Mouse (Mus musculus): Measurements from ENCODE around the gene Akr7a5.

The Akr7a5 gene

DNA sequence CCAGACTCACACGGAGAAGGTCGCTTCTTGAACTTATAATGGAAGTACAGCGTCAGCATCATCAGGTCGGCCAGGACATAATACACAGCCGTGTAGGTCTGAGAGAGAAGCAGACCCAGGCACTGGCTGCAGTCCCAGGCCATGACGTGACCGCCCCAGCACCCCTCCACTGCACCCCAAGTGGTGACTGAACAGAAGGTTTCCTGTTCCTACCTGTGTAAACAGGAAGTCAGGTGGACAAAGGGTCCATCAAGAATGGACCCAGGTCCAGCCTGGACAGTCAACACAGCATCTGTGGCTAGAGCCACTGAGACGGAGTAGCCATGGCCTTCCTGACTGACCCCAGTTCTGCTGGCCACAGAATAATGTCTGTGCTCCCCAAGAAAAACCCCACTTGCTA lies 8.8 kb upstream of the Akr7a5 start:
- DNase-seq = no peak

- no peak for DNase-seq
Observed at GRCm38 (mm10) chr4:139302241-139302640, 8.3 kb upstream of the Akr7a5 start.

DNA sequence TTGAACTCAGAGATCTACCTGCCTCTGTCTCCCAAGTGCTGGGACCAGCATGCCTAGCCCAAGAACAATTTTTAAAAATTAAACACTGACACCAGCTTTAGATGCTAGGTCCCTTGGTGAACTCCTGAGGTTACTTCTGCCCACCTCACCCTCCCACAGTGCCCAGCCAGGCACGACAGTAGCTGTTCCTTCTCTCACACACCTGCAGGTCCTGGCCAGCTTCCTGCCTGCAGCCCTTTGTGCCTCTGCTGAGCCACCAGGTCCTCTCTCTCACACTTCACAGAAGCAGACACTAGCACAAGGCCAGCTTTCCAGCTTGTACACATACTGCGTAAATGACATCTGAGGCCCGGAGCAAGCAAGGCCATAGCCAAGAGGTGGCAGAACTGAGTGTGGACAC lies 5.0 kb upstream of the Akr7a5 start:
- no peak for DNase-seq

DNA sequence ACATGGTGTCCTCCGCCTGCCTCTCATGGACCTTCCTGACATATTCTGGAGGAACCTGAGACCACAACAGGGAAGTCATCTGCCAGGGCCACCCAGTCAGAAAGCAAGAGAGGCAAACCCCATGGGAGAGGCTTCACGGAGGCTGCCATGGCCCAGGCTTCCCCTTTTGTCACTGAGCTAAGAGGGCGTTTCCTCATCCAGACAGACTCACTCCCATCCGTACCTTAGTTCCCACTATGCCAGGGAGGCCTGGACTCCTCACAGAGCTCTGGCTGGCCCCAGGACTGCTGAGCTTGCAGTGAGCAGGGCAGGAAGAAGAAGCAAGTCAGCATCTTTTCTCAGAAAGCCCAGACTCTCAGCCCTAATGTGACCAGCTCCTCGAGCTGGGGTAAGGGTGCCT lies 2.6 kb upstream of the Akr7a5 start:
- no peak for DNase-seq

DNA sequence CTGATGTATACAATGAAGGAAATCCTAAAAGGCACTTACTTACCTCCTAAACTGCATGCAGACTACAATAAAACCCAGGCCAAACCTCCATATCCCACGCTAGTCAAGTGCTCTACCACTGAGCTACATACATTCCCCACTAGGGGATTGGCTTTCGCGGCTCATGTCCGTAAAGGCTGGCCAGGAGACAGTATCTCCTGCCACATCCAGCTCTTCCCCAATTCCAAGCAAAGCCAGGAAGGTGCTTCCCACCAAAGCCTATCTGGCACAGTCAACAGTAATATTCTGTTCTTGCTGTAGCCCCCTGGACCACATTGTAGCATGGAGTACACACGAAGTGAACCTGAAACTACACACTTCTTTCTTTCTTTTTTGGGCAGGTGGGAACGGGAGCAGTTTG lies 893 bp upstream of the Akr7a5 start:
- DNase-seq = no peak

DNA sequence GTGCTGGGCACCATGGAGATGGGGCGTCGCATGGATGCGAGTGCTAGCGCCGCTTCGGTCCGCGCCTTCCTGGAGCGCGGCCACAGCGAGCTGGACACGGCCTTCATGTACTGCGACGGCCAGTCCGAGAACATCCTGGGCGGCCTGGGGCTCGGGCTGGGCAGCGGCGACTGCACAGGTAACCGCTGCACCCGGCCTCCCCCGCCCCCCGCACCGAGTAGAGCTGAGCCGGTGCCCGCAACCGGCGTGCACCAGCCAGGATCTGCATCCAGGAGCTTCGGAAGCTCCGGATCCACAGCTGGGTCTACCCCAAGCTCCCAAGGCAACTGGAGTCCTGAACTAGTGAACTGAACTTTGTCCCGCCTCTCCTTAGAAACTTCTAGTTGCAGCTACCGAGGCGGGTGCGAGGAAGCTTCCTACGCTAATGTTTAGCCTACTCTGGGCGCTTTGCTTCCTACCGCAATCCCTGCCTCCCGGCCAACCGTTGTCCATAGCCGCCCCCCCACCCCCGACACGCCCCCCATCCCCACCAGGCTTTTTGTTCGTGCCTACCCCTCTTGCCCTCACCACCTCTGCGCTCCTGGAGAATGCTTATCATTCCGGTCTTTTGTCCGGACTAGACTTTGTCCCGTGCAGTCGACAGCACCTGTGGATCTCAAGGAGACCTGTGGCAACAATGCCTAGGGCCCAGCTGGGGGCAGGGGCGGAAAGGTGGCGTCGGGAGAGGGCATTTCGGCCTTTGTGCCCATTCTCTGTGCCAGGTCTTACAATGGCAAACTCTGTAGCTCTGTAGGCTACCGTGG lies 556 bp downstream of the Akr7a5 start:
- no peak for DNase-seq

- no peak for DNase-seq
Observed at GRCm38 (mm10) chr4:139311707-139312106, 1.2 kb downstream of the Akr7a5 start.

- peak; percentile 54 for DNase-seq
Observed at GRCm38 (mm10) chr4:139312632-139313031, 2.1 kb downstream of the Akr7a5 start.

GRCm38 (mm10) chr4:139318449-139318848 lies 7.9 kb downstream of the Akr7a5 start:
- DNase-seq = no peak

GRCm38 (mm10) chr4:139319740-139320139 lies 9.2 kb downstream of the Akr7a5 start:
- no peak for DNase-seq

- DNase-seq = peak; percentile 89
Observed at GRCm38 (mm10) chr4:139330605-139331004, 20.1 kb downstream of the Akr7a5 start.

DNA sequence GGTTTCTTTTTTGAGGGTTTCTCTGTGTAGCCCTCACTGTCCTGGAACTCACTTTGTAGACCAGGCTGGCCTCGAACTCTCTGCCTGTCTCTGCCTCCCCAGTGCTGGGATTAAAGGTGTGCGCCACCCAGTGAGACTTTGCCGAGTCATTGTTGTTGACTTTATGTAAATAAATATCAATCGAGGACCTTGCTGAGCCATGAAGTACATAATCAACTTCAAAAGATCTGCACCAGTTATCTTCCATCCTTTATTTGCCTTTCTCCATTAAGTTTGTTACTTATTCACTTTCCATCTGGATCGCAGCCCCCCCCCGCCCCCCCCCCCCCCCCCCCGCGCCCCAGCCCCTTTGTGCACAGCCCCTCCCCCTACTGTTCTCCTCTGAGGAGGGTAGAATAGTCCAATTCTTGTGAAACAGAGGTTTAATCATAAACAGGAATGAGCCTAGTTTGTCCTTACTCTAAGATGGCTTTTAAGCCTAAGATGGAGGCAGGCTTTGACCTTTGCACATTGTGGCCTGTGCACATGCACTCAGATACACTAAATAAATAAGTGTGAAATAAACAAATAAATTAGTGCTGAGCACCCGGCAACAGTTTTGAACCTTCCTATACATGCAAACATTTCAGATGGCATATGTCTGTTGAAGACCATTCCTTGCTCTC lies 24.2 kb downstream of the Akr7a5 start:
- no peak for DNase-seq

GRCm38 (mm10) chr4:139335507-139335906 lies 25.0 kb downstream of the Akr7a5 start:
- no peak for DNase-seq

DNA sequence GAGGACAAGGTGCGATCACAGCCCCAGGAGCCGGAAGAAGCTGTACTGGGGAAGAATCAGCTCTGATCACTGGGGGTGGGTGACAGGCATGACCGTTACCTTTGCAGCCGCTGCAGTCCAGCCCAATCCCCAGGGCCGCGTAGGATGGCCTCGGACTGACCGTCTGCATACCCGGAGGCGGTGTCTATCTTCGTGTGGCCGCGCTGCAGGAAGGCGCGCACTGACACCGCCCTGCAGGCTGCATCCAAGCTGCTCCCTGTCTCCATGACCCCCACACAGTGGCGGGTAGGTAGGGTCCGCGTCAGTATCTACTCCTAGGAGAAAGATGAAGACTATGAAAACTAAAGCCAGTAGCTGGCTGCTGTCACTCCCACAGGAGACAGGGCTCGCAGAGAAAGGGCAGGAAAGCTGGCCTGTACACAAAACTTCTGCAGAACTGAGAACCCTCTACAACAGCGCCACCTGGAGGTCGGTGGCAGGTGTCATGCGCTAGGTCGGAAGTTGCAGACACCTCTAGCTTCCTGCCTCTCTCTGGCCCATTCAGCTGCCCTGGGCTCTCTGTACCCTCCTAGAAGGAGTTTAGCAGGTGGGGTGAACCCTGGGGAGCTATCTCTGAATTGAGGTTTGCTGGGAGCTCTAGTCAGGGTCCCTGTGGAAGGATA lies 26.4 kb downstream of the Akr7a5 start:
- peak; percentile 83 for DNase-seq

GRCm38 (mm10) chr4:139338145-139338544 lies 27.6 kb downstream of the Akr7a5 start:
- DNase-seq = no peak

GRCm38 (mm10) chr4:139340835-139341234 lies 30.3 kb downstream of the Akr7a5 start:
- DNase-seq = no peak

- peak; percentile 14 for DNase-seq
Observed at GRCm38 (mm10) chr4:139341556-139342233, 31.2 kb downstream of the Akr7a5 start.

- DNase-seq = no peak
Observed at GRCm38 (mm10) chr4:139343718-139344117, 33.2 kb downstream of the Akr7a5 start.

DNA sequence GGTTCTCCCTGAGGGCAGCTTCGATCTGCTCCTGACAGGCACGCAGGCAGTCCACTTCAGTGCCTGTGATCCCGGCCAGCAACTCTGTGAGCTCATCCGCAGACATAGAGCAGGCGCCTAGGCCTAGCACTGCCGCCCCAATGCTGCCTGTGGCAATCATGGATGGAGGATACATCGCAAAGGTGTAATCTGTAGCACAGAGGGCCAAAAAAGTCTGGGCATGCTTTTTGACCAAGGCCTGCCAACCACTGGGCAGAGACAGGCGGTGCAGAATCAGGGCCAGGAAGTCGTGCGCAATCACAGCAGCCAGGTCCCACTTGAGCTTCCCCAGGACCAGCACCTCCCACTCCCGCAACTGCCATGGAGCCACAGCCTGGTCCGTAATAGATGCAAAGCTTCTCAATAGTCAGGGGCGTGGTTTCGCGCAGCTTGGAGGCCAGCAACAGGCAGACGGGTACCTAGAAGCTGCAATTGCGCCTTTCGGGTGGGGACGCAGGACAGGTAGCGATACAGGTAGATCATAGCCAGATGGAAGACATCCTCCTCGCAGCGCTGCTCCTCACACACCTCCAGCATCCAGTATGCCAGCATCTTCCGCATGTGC lies 35.0 kb downstream of the Akr7a5 start:
- no peak for DNase-seq

DNA sequence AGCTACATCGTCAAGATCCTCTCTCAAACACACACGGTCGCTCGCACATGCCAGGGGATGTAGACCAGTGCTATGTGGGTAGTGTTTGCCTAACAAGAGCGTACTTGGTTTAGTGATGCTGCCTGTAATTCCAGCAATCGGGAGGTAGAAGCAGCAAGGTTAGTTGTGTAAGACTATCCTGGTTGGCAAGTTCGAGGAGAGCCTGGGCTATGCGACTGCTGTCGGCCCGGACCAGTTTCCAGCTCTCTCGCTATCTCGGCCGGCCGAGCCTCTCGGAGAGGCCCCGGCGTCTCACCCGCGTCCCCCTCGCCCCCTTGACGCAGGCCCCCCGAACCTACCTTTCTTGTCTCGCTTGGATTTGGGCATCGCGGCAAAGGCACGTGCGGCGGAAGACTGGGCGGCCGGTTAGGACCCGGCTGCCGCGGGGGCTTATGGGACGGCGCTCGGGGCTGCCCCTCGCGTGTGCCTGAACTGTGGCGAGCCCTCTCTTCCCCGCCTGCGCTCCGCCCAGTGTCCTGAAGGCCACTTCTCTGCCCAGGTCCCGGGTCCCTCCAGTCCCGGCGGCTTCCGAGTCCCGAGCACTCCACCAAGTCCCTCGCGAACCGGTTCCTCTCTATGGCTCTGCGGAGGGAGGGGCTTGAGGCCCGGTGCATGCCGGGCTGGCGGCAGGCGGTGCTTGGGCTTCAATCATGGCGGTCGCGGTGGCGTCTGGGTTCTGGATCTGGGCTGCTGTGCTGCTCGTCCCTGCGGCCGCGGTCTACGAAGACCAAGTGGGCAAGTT lies 41.6 kb downstream of the Akr7a5 start, which contains the start of the genes Mrto4, Emc1 and Ubr4:
Gene Mrto4, minus strand, starts transcription at position 646 of the 781 bp plus-strand sequence.
Gene Emc1, plus strand, starts transcription at position 657 of the 781 bp plus-strand sequence.
Gene Ubr4, plus strand, starts transcription at position 679 of the 781 bp plus-strand sequence.
- peak; percentile 92 for DNase-seq

DNA sequence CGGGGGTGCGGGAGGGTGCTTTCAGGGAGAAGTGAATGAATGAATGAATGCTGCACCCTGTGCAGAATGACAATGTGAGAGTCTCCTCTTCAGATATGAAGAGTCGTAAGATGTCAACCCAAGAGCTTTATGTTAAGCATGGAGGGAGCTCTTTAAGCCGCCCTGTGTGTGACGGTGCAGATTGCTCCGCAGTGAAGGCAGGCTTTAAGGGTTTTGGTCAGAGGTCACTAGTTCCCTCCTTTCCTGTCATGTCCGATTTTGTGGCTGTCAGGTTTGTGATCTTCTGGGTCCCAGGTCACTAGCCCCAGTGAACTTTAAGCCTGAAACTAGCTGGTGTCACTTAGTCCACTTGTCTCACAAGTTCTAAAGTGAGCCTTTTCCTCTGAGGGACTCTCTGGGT lies 42.3 kb downstream of the Akr7a5 start:
- DNase-seq = no peak

DNA sequence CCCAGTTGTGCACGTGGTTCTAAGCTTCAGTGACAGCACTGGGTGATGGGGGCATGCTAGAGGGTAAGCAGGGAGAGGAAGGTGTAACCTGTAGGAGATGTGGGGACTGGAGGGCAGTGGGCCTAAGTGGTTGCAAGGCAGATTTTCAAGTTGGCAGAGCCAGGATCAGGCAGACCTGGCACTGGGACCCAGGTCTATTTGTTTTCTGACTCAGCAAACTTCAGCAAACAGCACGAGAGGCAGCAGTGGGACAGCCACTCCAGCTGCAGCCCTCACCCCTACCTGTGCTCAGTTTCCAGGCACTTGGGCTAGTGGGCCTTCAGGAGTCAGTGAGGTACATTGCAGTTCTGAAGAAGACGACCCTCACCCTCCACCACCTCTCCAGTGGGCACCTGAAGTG lies 46.7 kb downstream of the Akr7a5 start:
- DNase-seq = no peak

Data from retina, postnatal 1 day (tissue).